Mouse (Mus musculus): ENCODE measurements around the gene Duxbl2.
"Not testable (repeated sequence)": the region's sequence is repeated elsewhere in the genome, so short reads cannot be mapped to it uniquely, and the experiment has no call there.

- TF ChIP-seq CTCF (IDR thresholded peaks at IDR 0.05; ENCODE audit: low read depth, low read length); TAL1 (conservative IDR thresholded peaks at IDR 0.05; ENCODE audit: low read depth, low read length); GATA1 (IDR thresholded peaks at IDR 0.05; ENCODE audit: borderline replicate concordance, low read length): not testable (repeated sequence)
Measured at GRCm38 (mm10) chr14:26076620-26077390, 41.3 kb upstream of the Duxbl2 start.
